Mouse (Mus musculus) monocyte, adult 2 months (primary cell): ENCODE measurements at regions not wholly inside any gene's neighbourhood (a gene's known extent, or its start where the extent isn't known, plus 50 kb on each side); places are given as distances from the start of the nearest gene placed in this dataset.
"Not testable (repeated sequence)": the region's sequence is repeated elsewhere in the genome, so short reads cannot be mapped to it uniquely, and the experiment has no call there.

Source experiments
- DNase-seq, 2 experiments: peaks; one replicate each; pipeline ENCODE4 v3.0.0; 2022; ENCODE audit warnings: low spot score in 2 of 2, low read depth in 1 of 2

DNA sequence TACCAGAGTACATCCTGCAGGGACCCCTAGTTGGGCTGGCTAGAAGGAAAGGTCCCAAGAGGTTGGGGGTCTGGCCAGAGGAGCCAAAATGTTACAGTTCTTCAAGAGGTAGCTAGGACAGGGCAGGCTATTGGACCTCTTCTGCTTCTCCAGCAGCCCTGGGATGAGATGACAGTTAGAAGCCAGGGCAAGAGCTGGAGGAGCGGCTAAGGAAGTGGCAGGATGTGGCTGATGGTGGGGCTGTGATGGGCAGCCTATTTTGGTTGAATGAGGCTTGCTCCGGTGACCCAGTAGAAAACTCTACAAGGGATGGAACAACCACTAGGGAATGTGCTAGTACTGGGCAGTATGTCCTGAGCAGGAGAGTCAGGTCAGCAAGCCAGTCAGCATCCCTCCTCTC lies 82.8 kb downstream of the Ddx11 start:
- no peak for DNase-seq

DNA sequence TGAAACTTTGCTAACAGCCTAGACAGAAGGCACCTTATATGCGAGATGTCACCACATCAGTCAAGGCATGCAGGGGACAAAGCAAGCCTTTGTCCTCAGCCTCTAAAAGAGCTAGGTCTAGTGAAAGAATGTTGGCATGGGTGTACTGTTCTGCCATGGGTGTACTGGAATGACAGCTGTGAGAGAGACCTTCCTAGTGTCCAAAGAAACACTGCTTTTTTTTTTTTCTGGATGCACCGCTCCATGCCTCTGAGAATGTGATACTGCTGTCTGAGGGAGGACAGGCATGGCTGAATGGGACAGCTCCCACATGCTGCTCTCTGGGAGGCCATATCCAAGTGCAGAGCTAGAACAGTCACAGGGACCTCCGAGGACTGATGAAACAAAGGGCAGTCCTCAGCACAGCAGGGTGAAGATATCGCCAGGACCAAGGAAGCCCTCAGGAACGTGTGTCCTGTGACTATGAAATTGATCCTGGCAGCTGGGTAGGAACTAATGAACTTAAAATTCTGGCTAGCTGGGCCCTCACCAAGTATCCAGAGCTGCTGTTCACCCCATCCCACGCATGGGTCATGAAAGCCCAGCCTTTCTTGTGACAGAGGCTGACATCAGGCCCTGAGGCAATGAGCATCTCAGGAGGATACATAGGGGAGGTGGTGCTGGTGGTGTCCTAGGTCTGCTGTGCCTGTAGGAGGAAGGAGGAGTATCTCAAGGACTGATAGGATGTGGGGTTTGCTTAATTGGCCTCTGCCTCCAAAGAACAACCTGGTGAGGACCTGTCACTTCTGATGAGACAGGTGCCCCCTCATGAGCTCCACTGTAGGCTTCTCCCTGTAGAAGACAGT lies 84.6 kb downstream of the Ddx11 start:
- DNase-seq = not testable (repeated sequence)

DNA sequence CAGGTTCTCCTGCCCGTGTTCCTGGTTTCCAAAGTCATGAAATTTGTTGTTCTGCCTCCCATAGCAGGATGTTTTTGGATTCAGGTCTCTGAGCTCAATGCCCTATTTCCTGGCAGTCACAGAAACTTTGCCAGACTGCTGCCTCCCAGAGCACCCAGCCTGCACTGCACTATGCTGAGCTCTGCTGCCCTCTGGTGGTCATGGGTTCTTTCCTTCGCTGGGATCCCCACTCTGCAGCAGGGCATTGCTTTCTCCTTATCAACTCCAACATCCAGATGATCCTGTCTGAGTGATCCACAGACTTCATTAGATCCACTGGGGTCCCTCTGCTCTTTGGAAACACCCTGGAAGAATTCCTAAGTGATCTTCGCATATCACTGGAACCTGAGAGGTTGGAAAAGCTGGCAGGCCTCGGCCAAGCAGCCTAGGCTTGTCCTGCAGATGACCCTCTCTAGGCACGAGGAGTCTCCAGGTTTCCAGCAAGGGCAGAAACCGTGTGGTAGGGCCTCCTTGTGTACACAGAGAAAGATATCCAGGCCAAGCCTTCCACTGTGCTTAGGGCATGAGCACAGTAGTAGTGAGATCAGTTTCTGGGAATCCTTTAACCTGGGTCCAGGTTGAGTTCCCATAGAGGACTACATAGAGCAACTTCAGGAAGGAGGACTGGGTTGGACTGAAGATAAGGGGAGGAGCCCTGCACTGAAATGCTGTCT lies 85.6 kb downstream of the Ddx11 start:
- DNase-seq = not testable (repeated sequence)

DNA sequence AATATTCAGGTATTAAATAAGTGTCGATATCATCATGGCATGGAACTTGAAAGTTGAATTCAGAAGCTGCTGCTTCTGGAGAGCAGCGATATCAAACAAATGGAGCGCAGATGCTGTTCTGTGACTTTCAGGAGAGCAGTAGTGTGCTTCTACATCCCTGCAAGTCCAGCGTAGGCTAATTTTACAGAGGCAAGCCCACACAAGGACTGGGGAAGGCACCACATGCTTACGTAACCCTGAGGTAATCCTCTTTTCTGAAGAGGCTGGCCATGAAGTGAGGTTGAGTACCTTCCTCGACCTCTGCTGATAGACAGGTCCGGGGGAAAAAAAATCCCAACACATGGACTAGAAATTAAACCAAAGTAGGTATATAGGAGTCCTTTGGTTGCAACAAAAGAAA lies 88.2 kb downstream of the Ddx11 start:
- no peak for DNase-seq

DNA sequence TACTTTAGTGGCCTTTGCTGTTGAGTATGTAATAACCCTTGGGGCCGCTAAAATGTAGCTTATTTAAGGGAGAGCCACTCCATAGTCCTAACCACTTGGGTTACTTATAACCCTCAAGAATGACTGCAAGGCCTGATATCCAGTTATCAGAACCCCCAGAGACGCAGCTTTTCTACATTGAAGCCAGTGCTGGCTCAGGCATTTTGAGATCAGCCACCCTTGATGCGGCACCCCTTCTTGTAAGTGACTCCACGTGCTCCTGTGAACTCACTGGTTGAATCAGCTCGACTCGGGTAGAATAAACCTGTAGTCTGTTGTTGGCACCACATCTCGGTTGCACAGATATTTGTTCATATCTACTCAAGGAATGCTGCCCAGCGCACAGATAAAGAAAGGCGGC lies 89.3 kb downstream of the Ddx11 start:
- DNase-seq = no peak

DNA sequence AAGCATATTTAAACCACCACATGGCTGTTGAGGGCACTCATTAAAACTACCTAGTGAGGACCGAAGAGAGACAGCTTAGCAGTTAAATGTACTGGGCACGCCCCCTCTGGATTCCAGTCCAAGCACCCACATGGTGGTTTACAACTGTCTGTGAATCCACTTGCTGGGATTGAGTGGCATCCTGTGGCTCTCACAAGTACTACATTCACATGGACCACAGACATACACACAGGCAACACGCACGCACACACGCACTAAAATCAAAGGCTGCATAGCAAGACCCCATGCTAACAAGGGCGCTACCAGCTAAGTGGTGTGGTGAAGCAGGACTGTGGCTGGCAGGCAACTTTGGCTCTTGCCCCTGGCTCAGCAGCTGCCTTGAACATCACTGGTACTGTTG lies 95.0 kb downstream of the Ddx11 start:
- no peak for DNase-seq

DNA sequence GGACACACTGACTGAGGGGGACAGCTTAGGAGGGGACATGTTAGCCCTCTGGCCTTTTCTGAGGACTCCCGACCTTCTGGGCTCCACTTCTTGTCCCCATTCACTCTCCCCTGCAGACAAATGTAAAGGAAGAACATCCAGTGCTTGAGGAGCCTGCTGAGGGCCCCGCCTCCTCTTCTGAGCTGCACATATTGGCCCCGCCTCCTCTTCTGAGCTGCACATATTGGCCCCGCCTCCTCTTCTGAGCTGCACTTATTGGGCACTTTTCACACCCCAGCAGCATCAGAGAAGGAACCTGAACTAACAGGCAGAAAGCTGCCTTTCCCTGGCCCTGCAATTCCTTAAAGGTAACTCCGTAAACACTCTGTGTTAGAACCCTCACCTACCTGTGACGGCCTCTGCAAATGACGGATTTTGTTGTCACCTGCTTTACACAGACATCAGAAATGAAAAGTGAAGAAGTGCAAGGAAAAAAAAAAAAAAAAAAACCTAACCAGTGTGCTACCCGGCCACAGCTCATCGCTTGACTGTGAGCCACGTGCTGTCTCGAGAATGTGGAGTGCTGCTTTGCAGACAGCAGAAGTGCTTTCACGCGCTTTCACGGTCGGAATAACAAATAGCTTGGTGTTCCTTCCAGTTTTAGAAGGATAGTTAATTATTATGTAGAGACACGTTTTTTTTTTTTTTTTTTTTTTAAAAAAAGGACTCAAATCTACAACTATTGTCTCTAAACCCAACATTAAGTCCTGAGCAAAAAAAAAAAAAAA lies 96.5 kb downstream of the Ddx11 start:
- no peak for DNase-seq

DNA sequence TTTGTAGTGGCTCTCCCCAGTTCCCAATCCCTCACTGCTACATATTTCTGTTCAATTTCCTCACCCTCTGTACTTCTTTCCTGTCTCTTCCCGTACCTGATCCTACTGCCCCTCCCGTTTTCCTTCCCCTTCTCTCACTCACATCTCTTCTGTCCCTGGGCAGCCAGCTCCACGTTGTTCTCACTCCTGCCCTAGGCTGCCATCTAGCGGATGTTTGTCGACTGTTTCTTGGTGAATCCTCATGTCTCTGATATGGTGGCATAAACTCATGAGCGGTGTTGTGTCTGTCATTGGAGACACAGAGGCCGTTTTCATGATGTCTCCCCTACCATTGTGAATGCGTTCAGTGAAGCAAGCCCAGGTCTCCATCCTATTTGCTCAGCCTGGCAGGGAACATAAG lies 97.9 kb downstream of the Ddx11 start:
- no peak for DNase-seq

DNA sequence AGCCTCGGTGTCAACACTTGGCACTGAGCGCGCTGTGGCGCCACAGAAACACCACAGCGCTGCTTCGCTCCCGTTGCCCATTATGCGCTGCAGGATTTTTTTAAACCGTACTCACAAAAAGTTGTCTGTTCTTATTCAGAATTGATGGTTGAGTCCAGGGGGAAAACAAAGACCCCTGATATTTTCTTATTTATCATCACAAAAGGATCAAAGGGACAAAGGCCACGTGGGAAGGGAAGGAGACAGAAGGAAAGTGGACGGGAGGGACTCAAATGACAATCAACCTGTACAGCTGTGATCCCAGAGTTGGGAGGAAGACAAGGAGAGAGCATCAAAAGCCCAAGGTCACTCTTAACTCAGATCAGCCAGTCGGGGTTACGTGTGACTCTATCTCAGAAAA lies 100.4 kb downstream of the Ddx11 start:
- DNase-seq = no peak

DNA sequence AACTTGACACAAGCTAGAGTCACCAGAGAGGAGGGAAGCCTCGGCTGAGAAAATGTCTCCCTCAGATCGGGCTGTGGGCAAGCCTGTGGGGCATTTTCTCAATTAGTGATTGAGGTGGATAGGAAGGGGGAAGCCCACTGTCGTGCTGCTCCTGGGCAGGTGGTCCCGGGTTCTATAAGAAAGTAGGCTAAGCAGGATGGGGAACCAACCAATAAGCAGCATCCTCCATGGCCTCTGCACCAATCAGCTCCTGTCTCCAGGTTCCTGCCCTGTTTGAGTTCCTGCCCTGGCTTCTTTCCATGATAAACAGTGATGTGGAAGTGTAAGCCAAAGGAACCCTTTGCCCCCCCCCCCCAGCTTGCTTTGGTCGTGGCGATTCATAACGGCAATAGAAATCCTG lies 100.9 kb downstream of the Ddx11 start:
- no peak for DNase-seq

DNA sequence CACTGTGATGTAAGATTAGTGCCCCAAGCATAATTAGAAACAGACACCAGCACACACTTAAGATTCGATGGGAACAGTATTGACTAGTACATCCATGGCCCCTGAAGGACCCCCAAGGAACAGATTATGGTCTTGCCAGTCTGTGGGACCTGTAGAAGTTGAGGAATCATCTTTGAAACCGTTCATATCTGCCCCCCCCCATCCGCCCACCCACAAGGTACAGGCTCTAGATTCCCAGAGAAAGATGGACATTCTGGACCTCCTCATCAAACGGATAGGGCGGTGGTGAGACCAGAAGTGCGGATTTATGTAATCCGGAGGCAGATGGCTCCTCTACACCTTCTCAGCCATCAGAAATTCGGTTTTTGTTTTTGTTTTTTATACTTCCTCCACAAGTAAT lies 109.1 kb downstream of the Ddx11 start:
- no peak for DNase-seq

DNA sequence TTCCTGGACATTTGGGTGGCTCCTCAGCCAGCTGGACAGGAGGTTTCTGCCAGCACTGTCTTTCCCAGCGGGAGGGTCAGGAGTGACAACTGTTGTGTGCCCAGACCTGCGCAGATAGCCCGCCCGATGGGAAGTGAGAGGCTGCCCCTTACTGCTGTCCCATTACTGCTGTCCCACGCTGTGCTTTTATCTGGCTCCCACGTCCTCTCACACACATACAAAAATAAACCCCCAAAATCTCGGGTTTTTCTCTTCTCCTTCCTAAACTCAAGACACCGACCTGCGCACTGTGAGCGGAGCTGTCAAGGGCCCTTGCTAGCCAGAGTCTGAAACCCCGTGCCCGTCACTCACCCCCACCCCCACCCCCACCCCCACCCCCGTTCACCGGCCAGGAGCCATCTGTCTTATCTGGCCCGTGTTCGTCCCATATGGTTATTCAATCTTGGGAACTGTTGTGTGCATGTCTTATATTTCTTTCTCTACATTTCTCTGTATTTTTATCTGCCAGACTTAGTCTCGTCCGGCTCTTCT lies 109.6 kb downstream of the Ddx11 start:
- no peak for DNase-seq

DNA sequence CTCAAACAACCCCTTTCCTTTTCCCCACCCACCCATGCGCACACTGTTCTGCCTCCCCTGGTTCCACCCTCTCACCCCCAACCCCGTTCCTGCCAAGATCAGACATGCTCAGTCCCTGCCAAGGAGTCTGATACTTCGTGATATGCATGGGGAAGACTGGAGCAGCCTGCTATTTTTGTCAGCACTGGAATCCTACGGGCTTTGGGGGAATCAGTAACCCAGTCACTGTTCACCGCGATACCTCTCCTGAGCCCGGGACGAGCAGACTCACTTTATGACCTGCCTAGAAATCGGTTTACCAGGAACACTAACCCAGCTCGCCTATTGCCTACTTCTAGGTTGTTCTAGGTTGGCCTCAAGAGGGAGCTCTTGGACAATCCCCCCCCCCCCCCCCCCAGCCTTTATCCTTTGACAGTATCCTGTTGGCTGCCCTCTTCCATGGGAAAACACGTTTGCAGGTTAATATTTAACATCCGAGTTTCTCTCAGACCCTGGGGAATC lies 110.2 kb downstream of the Ddx11 start:
- no peak for DNase-seq

DNA sequence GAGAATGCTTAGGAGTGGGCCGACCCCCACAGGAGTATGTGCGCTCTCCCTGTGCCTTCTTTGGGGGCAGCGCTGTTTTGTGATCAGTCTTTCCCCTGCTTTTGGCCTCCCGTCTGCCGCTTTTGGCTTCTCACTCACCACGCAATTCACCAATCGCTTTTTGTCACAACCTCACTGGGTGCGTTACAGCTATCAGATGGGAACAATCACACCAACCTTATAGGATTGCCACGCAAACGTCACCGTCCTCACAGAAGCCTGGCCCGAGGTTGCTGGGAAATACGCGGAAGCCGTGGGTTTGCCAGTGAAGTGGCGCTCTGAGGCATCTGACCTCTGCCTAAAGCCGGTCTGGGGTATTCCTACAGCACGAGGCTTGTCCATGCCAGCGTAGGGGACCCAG lies 111.1 kb downstream of the Ddx11 start:
- DNase-seq = no peak

DNA sequence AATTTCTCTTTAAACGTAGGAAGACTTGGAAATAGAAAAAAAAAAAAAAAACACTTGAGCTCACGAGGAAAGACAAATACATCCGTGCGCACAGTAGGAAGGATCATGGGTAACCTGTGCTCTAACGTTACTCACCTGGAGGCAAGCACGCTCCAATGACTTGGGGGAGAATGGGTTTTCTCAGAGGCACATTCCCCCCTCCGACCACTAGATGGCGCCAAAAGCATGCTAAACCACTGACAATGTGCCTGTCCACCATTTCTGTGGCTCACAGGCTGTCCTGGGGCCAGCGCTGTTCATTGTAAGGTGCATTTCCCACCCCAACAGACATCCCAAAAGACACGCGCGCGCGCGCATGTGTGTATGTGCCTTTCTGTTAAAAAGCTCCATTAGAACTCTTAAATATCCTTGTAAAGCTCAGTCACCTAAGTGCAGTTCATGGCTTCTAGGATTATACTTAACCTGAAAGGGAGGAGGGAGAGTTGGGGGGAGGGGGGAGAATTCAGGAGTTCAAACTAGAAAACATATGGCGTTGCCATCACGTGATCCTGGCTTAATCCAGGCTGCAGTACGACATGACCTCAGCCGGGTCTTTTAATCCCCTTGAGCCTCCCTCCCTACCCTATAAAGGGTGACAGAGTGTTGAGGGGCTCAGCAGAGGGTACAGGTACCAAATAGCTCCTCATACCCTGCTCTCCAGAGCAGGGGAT lies 111.9 kb downstream of the Ddx11 start:
- DNase-seq = peak; percentile 13 to 42

DNA sequence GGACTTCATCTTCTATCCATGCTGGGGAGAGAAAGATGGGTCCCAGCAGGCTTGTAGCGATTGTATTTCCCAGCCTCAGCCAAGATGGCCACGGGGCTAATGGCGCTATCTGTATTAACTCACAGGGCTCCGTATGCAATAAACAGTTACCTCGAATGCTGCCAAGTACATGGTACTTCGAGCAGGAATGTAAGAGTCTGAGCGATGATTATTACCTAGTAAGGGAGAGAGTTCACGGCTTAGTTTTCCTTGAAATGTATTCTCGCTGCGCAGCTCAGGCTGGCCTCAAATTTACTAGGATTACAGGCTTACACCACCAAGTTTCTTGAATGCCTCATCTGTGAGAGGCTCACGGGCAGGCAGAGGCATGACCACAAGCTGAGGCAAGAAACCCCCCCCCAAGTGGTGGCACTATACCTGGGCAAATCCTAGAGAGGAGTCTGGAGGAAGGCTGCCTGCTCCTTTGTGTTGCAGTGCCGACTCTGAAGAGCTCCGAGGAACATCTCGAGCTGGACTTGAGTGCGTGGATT lies 112.6 kb downstream of the Ddx11 start:
- no peak for DNase-seq

DNA sequence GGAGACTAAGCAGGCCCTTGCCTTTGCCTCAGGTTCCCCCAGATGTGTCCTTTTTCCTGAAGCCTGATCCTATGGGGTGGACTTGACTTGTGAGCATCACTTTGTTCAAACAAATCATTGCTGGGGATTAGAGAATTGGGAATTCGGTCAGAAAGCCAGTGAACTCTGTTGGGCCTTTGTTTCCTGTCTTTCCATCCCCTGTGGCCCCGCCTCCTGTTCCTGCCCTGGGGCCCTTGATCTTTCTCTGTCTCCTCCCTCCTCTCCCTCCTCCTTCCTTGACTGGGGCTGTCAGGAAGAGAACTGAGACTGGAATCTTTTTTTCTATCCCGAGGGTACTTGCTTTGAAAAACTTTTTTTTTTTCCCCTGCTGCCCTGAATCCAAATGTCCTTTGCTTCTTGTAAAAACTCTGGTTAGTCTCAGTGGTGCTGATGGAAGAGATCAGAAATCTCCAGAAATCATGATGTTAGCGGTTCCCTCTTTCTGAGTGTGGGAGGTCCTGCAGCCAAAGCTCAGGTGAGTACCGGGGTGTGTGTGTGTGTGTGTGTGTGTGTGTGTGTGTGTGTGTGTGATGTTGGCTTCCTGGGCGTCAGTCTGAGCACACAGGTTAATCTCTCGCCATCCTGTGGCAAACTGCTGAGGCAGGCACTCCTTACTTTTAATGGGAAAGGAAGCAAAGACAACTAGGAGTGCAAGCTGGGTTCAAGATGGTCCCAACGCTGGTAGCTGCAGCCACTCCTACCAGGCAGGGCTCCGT lies 118.7 kb downstream of the Ddx11 start:
- no peak for DNase-seq

DNA sequence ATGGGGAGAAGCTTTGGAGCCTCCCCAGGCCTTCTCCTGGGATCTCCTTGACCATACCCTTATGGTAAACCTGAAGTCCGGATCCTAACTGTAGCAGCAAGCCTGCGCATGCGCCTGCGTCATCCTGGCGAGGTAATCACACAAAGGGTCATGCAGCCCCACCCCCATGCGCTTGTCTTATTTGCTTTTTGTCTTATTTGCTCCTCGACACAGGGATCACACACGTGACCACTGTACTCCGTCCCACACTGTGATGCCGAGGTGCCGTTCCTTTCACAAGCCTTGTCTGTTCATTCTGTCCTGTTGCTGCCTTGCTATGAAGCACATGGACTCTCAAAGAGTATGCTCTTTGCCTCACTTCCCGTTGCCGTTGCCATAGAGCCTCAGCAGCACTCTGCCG lies 120.9 kb downstream of the Ddx11 start:
- DNase-seq = no peak

DNA sequence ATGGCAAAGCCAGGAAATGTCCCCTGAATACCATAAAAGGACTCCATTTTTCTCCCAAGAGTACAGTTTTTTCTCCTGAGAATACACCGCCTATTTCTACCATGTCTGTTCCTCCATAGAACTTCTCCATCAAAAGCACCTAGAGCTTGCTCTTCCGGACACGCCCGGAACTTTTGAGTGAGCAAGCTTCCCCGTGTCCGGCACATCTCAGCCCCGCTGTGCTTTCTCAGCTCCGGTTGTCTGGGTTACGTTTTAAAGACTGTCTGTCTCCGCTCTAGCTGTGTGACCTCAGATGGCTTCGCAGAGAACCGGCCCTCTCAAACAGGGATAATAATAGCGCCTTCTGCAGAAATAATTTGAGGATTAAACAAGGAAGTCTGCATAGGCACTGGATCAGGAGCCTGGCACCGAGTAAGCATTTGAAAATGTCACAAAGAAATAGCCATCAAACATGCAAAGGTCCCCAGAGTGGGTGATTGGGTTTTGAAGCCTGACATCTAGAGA lies 122.8 kb downstream of the Ddx11 start:
- no peak for DNase-seq

DNA sequence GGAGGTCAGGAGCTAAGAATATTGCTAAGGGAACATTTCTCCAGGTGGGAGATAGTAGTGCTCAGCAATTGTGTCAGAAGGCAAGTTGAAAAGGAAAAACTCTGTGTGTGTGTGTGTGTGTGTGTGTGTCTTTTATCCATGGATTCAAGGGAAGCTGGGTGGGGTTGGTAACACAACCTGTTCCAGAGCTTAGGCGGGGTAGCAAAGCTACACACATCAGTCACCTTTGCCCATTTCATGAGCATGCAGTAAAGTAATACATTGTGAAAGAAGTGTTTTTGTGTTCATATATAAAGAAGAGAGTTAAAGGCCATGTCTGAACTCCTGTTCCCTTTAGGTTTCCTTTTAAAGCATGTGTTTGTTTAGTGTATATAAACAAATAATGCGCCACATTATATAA lies 128.2 kb downstream of the Ddx11 start:
- DNase-seq = no peak
